Mouse (Mus musculus): ENCODE measurements around the gene 2010111I01Rik. TPM values are rescaled to one million over a fixed set of nuclear protein-coding genes. Genes with fewer than 3 reads are reported as not detected.

Gene 2010111I01Rik
- polyA plus RNA-seq, 1 experiment from 2014 or later = 23.5 TPM

GRCm38 (mm10) chr13:63361755-63362154 lies 397.1 kb downstream of the 2010111I01Rik start:
- Histone ChIP-seq H3K4me3 (ENCODE audit: low read depth, low read length) (no peak overlapping the region), H3K36me3 (ENCODE audit: control insufficient read depth, insufficient read depth, low read length) (no peaks in the 10 kb centered on the region), H3K9ac (ENCODE audit: low read length) (no peak overlapping the region), H3K9me3 (replicated peaks; ENCODE audit: control insufficient read depth, low read length) (no peaks in the 10 kb centered on the region), H3K4me2 (ENCODE audit: low read length) (no peak overlapping the region), H3K27ac (ENCODE audit: low read depth, low read length) (no peak overlapping the region), H3K27me3 (replicated peaks; ENCODE audit: control insufficient read depth, insufficient read depth, low read length) (no peaks in the 10 kb centered on the region), H3K4me1 (ENCODE audit: control insufficient read depth, insufficient read depth, low read length) (no peaks in the 10 kb centered on the region)
- 93% methylated on average over 3 of the region's 3 CpGs for WGBS
- DNase-seq (ENCODE audit: low spot score) (no peak), ATAC-seq (no peak)

GRCm38 (mm10) chr13:63373460-63374166 lies 408.9 kb downstream of the 2010111I01Rik start:
- 85% methylated on average over 7 of the region's 7 CpGs for WGBS
- H3K4me3 ChIP-seq (ENCODE audit: low read depth, low read length) = no peak overlapping the region

More at GRCm38 (mm10) chr13:63373460-63374166, 408.9 kb downstream of the 2010111I01Rik start:
- ATAC-seq = no peak
- H3K9me3 ChIP-seq (replicated peaks; ENCODE audit: control insufficient read depth, low read length) = no peaks in the 10 kb centered on the region
- H3K9ac ChIP-seq (ENCODE audit: low read length) = no peak overlapping the region
- H3K27ac ChIP-seq (ENCODE audit: low read depth, low read length) = no peak overlapping the region
- H3K27me3 ChIP-seq (replicated peaks; ENCODE audit: control insufficient read depth, insufficient read depth, low read length) = no peaks in the 10 kb centered on the region
- no peaks in the 10 kb centered on the region for H3K36me3 ChIP-seq (ENCODE audit: control insufficient read depth, insufficient read depth, low read length)
- H3K4me2 ChIP-seq (ENCODE audit: low read length) = no peak overlapping the region
- no peak for DNase-seq (ENCODE audit: low spot score)
- no peaks in the 10 kb centered on the region for H3K4me1 ChIP-seq (ENCODE audit: control insufficient read depth, insufficient read depth, low read length)

MicroRNA genes within 50 kb of the gene (microRNA counts, 519-probe panel; counts per million panel counts)
- 4,167 counts per million, percentile 48 among the panel's probes with 10 or more counts for microRNA mmu-miR-23b
- microRNA mmu-miR-24 = 4,303 counts per million, percentile 52 among the panel's probes with 10 or more counts
- 2,640 counts per million, percentile 17 among the panel's probes with 10 or more counts for microRNA mmu-miR-27b

Small RNA genes within 50 kb of the gene (microRNA-seq; reads per million reads assigned to microRNA genes)
- gene Mir23b (5,681 reads per million, percentile 93 among the genes with 10 or more reads in this experiment), gene Mir24-1 (not detected), gene Mir27b (379 reads per million, percentile 72 among the genes with 10 or more reads in this experiment), gene Mir3074-1 (not detected)

Other genes with a start within 250 kb of the 2010111I01Rik start
- gene Platr25, start 204.2 kb upstream of the 2010111I01Rik start, polyA plus RNA-seq (2014; fragmentation: Nextera tagmentation; extraction: Ambion mirVana) = 37.2 and 41.6 TPM in 2 replicates
- 10.1 and 14.4 TPM in 2 replicates for gene Gm5141, start 179.1 kb upstream of the 2010111I01Rik start, polyA plus RNA-seq (2014; fragmentation: Nextera tagmentation; extraction: Ambion mirVana)
- gene Fbp2, start 106.5 kb upstream of the 2010111I01Rik start, polyA plus RNA-seq (2014; fragmentation: Nextera tagmentation; extraction: Ambion mirVana) = 0.13 TPM in 1 of 2 replicates, not detected in the other
- gene Fbp1, start 76.6 kb upstream of the 2010111I01Rik start, polyA plus RNA-seq (2014; fragmentation: Nextera tagmentation; extraction: Ambion mirVana) = not detected in 2 replicates

Measured in forebrain, embryonic 14.5 days (tissue).